Mouse (Mus musculus): Measurements from ENCODE around the gene Pdzd2. TPM values are rescaled to one million over a fixed set of nuclear protein-coding genes. Genes with fewer than 3 reads are reported as not detected.

Pdzd2 gene
- polyA plus RNA-seq, 1 experiment: 19.8 TPM

GRCm38 (mm10) chr15:12638370-12639030 lies 101.2 kb downstream of the Pdzd2 start:
- no peak for TF ChIP-seq CTCF (IDR thresholded peaks at IDR 0.05; ENCODE audit: extremely low read depth, insufficient read depth, low read length)
- TF ChIP-seq POLR2A (IDR thresholded peaks at IDR 0.05; ENCODE audit: extremely low read depth, insufficient read depth, low read length): no peak
- Histone ChIP-seq H3K4me3 (ENCODE audit: insufficient read depth, low read length) (no peak overlapping the region), H3K27ac (ENCODE audit: insufficient read depth, low read length) (no peak overlapping the region), H3K4me1 (ENCODE audit: control insufficient read depth, insufficient read depth, low read length) (peaks cover 2% of the 10 kb centered on the region; the same call in 1 of the 2 replicates)

DNA sequence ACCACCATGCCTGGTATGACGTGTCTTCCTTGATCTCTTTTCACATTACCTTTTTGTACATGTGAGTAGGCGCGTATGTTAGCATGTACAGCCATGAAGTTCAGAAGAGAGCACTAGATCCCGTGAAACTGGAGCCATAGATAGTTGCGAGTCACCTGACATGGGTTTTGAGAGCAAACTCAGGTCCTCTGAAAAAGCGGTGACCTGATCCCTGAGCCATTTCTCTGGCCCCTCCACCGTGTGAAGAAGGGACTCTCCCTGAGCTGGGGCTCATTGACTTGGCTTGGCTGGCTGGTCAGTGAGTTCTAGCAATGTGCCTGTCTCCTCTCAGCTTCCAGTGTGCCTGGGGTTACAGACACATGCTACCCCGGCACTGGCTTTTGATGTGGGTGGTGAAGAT lies 102.2 kb downstream of the Pdzd2 start:
- TF ChIP-seq POLR2A (IDR thresholded peaks at IDR 0.05; ENCODE audit: extremely low read depth, insufficient read depth, low read length): no peak
- TF ChIP-seq CTCF (IDR thresholded peaks at IDR 0.05; ENCODE audit: extremely low read depth, insufficient read depth, low read length): no peak
- H3K4me3 ChIP-seq (ENCODE audit: insufficient read depth, low read length): no peak overlapping the region

DNA sequence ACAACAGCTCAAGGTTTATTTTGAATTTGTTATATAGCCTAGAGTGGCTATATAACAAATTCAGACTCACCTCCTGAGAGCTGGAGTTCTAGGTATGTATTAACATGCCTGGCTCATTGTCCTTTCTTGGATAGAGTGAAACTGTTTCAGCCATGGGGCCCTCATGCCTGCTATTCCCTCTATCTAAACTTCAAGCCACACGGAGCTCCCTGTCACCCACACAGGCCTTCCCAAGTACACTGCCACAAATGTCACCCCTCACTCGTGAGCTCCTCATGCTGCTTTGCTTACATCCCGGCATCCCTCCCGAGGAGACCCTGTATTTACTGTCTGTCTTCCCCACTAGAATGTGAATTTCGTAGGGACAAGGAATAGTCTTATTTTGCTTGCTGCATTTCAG lies 103.3 kb downstream of the Pdzd2 start:
- Histone ChIP-seq H3K4me3 (ENCODE audit: insufficient read depth, low read length) (no peak overlapping the region), H3K27ac (ENCODE audit: insufficient read depth, low read length) (no peak overlapping the region), H3K4me1 (ENCODE audit: control insufficient read depth, insufficient read depth, low read length) (peaks cover 1% of the 10 kb centered on the region)
- TF ChIP-seq POLR2A (IDR thresholded peaks at IDR 0.05; ENCODE audit: extremely low read depth, insufficient read depth, low read length) (no peak), CTCF (IDR thresholded peaks at IDR 0.05; ENCODE audit: extremely low read depth, insufficient read depth, low read length) (no peak)

More for the DNA sequence above, 102.2 kb downstream of the Pdzd2 start:
- peaks cover 2% of the 10 kb centered on the region; the same call in 1 of the 2 replicates for H3K4me1 ChIP-seq (ENCODE audit: control insufficient read depth, insufficient read depth, low read length)
- no peak overlapping the region for H3K27ac ChIP-seq (ENCODE audit: insufficient read depth, low read length)

- Histone ChIP-seq H3K4me3 (ENCODE audit: insufficient read depth, low read length) (no peak overlapping the region), H3K27ac (ENCODE audit: insufficient read depth, low read length) (no peak overlapping the region), H3K4me1 (ENCODE audit: control insufficient read depth, insufficient read depth, low read length) (no peaks in the 10 kb centered on the region; the same call in 1 of the 2 replicates)
- TF ChIP-seq POLR2A (IDR thresholded peaks at IDR 0.05; ENCODE audit: extremely low read depth, insufficient read depth, low read length) (no peak), CTCF (IDR thresholded peaks at IDR 0.05; ENCODE audit: extremely low read depth, insufficient read depth, low read length) (no peak)
These were observed 104.8 kb downstream of the Pdzd2 start for GRCm38 (mm10) chr15:12634921-12635320.

DNA sequence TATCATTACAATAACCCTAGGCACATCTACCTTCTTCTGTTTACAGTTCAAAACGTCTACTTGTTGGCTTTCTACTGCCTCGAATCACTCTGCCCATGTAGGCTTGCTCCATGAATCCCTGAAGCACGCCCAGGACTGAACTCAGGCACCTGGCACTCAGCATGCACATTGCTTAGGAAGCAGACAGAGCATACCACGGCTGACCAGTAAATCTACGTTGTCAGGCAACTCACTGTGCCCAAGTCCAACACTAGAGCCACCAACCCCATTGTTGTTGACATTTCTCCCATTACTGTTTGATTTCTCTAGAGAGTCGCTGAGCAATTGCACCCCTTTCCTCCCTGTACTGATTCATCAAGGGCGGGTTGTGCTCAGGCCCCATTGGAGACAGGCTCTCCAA lies 110.6 kb downstream of the Pdzd2 start:
- H3K4me3 ChIP-seq (ENCODE audit: insufficient read depth, low read length): no peak overlapping the region
- TF ChIP-seq POLR2A (IDR thresholded peaks at IDR 0.05; ENCODE audit: extremely low read depth, insufficient read depth, low read length): no peak
- no peaks in the 10 kb centered on the region; the same call in 1 of the 2 replicates for H3K4me1 ChIP-seq (ENCODE audit: control insufficient read depth, insufficient read depth, low read length)
- H3K27ac ChIP-seq (ENCODE audit: insufficient read depth, low read length): no peak overlapping the region

- H3K4me3 ChIP-seq (ENCODE audit: insufficient read depth, low read length): no peak overlapping the region
- no peaks in the 10 kb centered on the region; the same call in 1 of the 2 replicates for H3K4me1 ChIP-seq (ENCODE audit: control insufficient read depth, insufficient read depth, low read length)
- TF ChIP-seq CTCF (IDR thresholded peaks at IDR 0.05; ENCODE audit: extremely low read depth, insufficient read depth, low read length): no peak
- no peak for TF ChIP-seq POLR2A (IDR thresholded peaks at IDR 0.05; ENCODE audit: extremely low read depth, insufficient read depth, low read length)
- H3K27ac ChIP-seq (ENCODE audit: insufficient read depth, low read length): no peak overlapping the region
These were observed 111.3 kb downstream of the Pdzd2 start for GRCm38 (mm10) chr15:12628451-12628850.

DNA sequence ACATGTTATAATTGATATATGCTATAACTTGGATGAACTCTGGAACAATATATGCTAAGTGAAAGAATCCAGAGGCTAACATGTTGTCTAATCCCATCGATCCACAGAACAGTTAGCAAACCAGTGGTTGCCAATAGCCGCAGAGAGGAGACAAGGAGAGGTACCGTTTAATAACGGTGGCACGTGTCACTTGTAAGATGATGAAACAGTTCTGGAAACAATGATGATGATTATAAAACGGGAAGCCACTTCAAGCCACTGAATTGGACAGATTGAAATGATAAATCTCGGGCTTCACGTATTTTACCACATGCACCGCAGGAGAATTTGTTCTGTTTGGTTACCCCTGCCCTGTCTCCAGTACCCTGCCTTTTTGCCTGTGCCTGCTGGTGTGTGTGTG lies 112.8 kb downstream of the Pdzd2 start:
- no peak for TF ChIP-seq CTCF (IDR thresholded peaks at IDR 0.05; ENCODE audit: extremely low read depth, insufficient read depth, low read length)
- TF ChIP-seq POLR2A (IDR thresholded peaks at IDR 0.05; ENCODE audit: extremely low read depth, insufficient read depth, low read length): no peak
- Histone ChIP-seq H3K4me3 (ENCODE audit: insufficient read depth, low read length) (no peak overlapping the region), H3K4me1 (ENCODE audit: control insufficient read depth, insufficient read depth, low read length) (no peaks in the 10 kb centered on the region; the same call in 1 of the 2 replicates), H3K27ac (ENCODE audit: insufficient read depth, low read length) (no peak overlapping the region)

- H3K27ac ChIP-seq (ENCODE audit: insufficient read depth, low read length): no peak overlapping the region
- TF ChIP-seq POLR2A (IDR thresholded peaks at IDR 0.05; ENCODE audit: extremely low read depth, insufficient read depth, low read length) (no peak), CTCF (IDR thresholded peaks at IDR 0.05; ENCODE audit: extremely low read depth, insufficient read depth, low read length) (no peak)
- H3K4me1 ChIP-seq (ENCODE audit: control insufficient read depth, insufficient read depth, low read length): no peaks in the 10 kb centered on the region
- no peak overlapping the region for H3K4me3 ChIP-seq (ENCODE audit: insufficient read depth, low read length)
These were observed 113.6 kb downstream of the Pdzd2 start for GRCm38 (mm10) chr15:12626166-12626565.

DNA sequence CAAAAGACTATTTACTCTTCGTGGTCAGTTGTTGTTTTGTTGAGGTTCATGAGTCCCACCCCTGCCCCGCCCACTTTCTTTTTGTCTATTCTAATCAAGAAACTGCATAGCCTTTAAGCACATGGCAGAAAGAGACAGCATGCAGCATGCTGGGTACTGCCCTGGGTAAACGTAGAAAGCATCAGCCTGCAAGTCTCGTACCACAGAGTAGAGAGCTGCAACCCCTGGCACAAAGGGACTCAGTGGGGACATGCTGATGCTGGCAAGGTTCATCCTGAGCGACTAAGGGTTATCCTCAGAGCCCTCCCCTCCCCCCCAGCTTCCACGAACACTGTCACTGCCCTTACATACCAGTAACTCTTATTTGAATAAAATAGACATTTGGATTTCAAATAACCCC lies 114.2 kb downstream of the Pdzd2 start:
- H3K4me3 ChIP-seq (ENCODE audit: insufficient read depth, low read length): no peak overlapping the region
- no peak overlapping the region for H3K27ac ChIP-seq (ENCODE audit: insufficient read depth, low read length)
- TF ChIP-seq CTCF (IDR thresholded peaks at IDR 0.05; ENCODE audit: extremely low read depth, insufficient read depth, low read length) (no peak), POLR2A (IDR thresholded peaks at IDR 0.05; ENCODE audit: extremely low read depth, insufficient read depth, low read length) (no peak)
- no peaks in the 10 kb centered on the region for H3K4me1 ChIP-seq (ENCODE audit: control insufficient read depth, insufficient read depth, low read length)

- Histone ChIP-seq H3K4me3 (ENCODE audit: insufficient read depth, low read length) (no peak overlapping the region), H3K4me1 (ENCODE audit: control insufficient read depth, insufficient read depth, low read length) (no peaks in the 10 kb centered on the region; the same call in 1 of the 2 replicates), H3K27ac (ENCODE audit: insufficient read depth, low read length) (no peak overlapping the region)
- TF ChIP-seq CTCF (IDR thresholded peaks at IDR 0.05; ENCODE audit: extremely low read depth, insufficient read depth, low read length): no peak
- no peak for TF ChIP-seq POLR2A (IDR thresholded peaks at IDR 0.05; ENCODE audit: extremely low read depth, insufficient read depth, low read length)
These were observed 116.2 kb downstream of the Pdzd2 start for GRCm38 (mm10) chr15:12623521-12623920.
